Mouse (Mus musculus) frontal cortex, adult 2 months (tissue): Measurements from ENCODE around the gene Gm6588. TPM values are rescaled to one million over a fixed set of nuclear protein-coding genes. Genes with fewer than 3 reads are reported as not detected.
"Not testable (repeated sequence)": the region's sequence is repeated elsewhere in the genome, so short reads cannot be mapped to it uniquely, and the experiment has no call there.

Experiments used
- DNase-seq, 2 experiments: peaks; one replicate each; pipeline ENCODE4 v3.0.0; 2022; ENCODE audit warnings: low spot score in 1 of 2; ENCODE audit errors: extremely low spot score in 1 of 2
- polyA plus RNA-seq: library from polyadenylated mRNA; depleted of rRNA; stranded (reverse); fragments of >200 nt; gene quantifications from 2 replicates; pipeline ENCODE4 v1.2.3, GENCODE M21; 2012; rRNA removed

Gm6588 gene
- polyA plus RNA-seq: not detected in 2 replicates

GRCm38 (mm10) chr5:112448747-112449440 is at the start of gene Gm6588:
Gm6588 (plus strand) TSS chr5:112449426.
- DNase-seq: no peak

- DNase-seq: no peak
Observed at GRCm38 (mm10) chr5:112402437-112402836, 46.8 kb upstream of the Gm6588 start.

GRCm38 (mm10) chr5:112406017-112406416 is 43.2 kb upstream of the Gm6588 start:
- no peak for DNase-seq

GRCm38 (mm10) chr5:112409274-112409673 is 40.0 kb upstream of the Gm6588 start:
- DNase-seq: no peak

- DNase-seq: peak in 1 of 2 experiments; percentile 63
Observed at GRCm38 (mm10) chr5:112411072-112411471, 38.2 kb upstream of the Gm6588 start.

- DNase-seq: peak in 1 of 2 experiments; percentile 84
Observed at GRCm38 (mm10) chr5:112411514-112412335, 37.5 kb upstream of the Gm6588 start.

- DNase-seq: not testable (repeated sequence)
Observed at GRCm38 (mm10) chr5:112412781-112413180, 36.4 kb upstream of the Gm6588 start.

GRCm38 (mm10) chr5:112416673-112417072 is 32.6 kb upstream of the Gm6588 start:
- no peak for DNase-seq

- no peak for DNase-seq
Observed at GRCm38 (mm10) chr5:112418023-112418422, 31.2 kb upstream of the Gm6588 start.

- no peak for DNase-seq
Observed at GRCm38 (mm10) chr5:112419535-112419934, 29.7 kb upstream of the Gm6588 start.

- no peak for DNase-seq
Observed at GRCm38 (mm10) chr5:112426635-112427034, 22.6 kb upstream of the Gm6588 start.

- DNase-seq: peak in 1 of 2 experiments; percentile 87
Observed at GRCm38 (mm10) chr5:112427283-112427682, 21.9 kb upstream of the Gm6588 start.

- peak in 1 of 2 experiments; percentile 83 for DNase-seq
Observed at GRCm38 (mm10) chr5:112428944-112429343, 20.3 kb upstream of the Gm6588 start.

- DNase-seq: no peak
Observed at GRCm38 (mm10) chr5:112431120-112431775, 18.0 kb upstream of the Gm6588 start.

GRCm38 (mm10) chr5:112432033-112432432 is 17.2 kb upstream of the Gm6588 start:
- DNase-seq: no peak

- DNase-seq: peak; percentile 70 to 95
Observed at GRCm38 (mm10) chr5:112433004-112433403, 16.2 kb upstream of the Gm6588 start.

GRCm38 (mm10) chr5:112438535-112438934 is 10.7 kb upstream of the Gm6588 start:
- DNase-seq: no peak

GRCm38 (mm10) chr5:112453088-112453487 is 3.9 kb downstream of the Gm6588 start:
- no peak for DNase-seq

GRCm38 (mm10) chr5:112454966-112455555 is 5.8 kb downstream of the Gm6588 start:
- peak in 1 of 2 experiments; percentile 42 for DNase-seq

- DNase-seq: no peak
Observed at GRCm38 (mm10) chr5:112459903-112460302, 10.7 kb downstream of the Gm6588 start.

- DNase-seq: no peak
Observed at GRCm38 (mm10) chr5:112466331-112466730, 17.1 kb downstream of the Gm6588 start.
